Mouse (Mus musculus): ENCODE measurements at regions not wholly inside any gene's neighbourhood (a gene's known extent, or its start where the extent isn't known, plus 50 kb on each side); places are given as distances from the start of the nearest gene placed in this dataset.

GRCm38 (mm10) chr5:80326986-80327385 lies 693.0 kb upstream of the Adgrl3 start:
- H3K9me3 ChIP-seq, result no peaks in the 10 kb centered on the region
- WGBS, result 89% methylated on average over 1 of the region's 1 CpGs
- no peaks in the 10 kb centered on the region for H3K4me1 ChIP-seq
- no peak overlapping the region for H3K27ac ChIP-seq
- H3K36me3 ChIP-seq (replicated peaks), result no peaks in the 10 kb centered on the region
- no peaks in the 10 kb centered on the region for H3K27me3 ChIP-seq (replicated peaks)
- no peak for ATAC-seq (replicated peaks)
- no peak overlapping the region for H3K9ac ChIP-seq
- no peak overlapping the region for H3K4me2 ChIP-seq
- no peak overlapping the region for H3K4me3 ChIP-seq

GRCm38 (mm10) chr5:80345155-80345554 lies 674.8 kb upstream of the Adgrl3 start:
- no peaks in the 10 kb centered on the region for H3K9me3 ChIP-seq
- no peaks in the 10 kb centered on the region for H3K27me3 ChIP-seq (replicated peaks)
- 88% methylated on average over 4 of the region's 4 CpGs for WGBS
- H3K9ac ChIP-seq, result no peak overlapping the region
- H3K27ac ChIP-seq, result no peak overlapping the region
- H3K4me1 ChIP-seq, result no peaks in the 10 kb centered on the region
- H3K4me3 ChIP-seq, result no peak overlapping the region
- no peak for ATAC-seq (replicated peaks)
- H3K4me2 ChIP-seq, result no peak overlapping the region
- H3K36me3 ChIP-seq (replicated peaks), result no peaks in the 10 kb centered on the region

DNA sequence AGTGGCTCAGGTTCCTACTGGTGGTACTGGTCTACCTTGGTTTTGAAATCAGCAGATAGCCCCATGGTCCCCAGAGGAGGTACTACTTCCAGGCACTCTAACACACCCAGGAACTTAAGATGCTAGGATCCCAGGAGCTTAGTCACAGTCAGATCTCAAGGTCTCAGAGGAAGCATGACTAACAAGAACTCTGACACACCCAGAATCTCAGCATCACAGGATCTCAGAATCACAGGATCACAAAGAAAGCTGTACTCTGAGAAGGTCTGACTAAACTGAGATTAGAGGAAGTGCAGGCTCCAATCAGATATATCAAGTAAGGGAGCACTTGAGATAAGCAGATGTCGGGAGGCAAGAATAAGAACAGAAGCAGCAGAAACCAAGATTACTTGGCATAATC lies 661.7 kb upstream of the Adgrl3 start:
- Histone ChIP-seq H3K9ac (no peak overlapping the region), H3K4me1 (no peaks in the 10 kb centered on the region), H3K27ac (no peak overlapping the region), H3K36me3 (replicated peaks) (no peaks in the 10 kb centered on the region), H3K9me3 (no peaks in the 10 kb centered on the region), H3K4me3 (no peak overlapping the region), H3K4me2 (no peak overlapping the region), H3K27me3 (replicated peaks) (no peaks in the 10 kb centered on the region)
- ATAC-seq (replicated peaks), result no peak
- WGBS, result 93% methylated on average over 1 of the region's 1 CpGs

DNA sequence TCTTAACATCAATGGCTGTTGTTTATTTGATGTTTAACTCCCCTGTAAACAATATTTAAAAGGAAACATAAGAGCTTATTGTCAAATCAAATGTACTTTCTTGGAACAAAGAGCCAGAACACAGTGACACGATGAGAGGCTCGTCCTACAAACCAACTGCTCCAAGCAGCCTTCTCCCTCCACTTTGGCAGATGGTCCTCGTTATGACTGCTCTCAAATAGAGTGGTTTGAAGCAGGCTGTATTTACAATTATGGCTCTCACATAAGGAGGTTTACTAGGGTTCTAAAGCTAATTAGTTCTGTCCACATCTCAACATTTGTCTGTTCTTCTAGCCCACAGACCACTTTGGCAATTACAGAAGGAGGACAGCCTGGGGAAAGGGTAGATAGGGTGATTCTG lies 626.3 kb upstream of the Adgrl3 start:
- WGBS, result 42% methylated on average over 3 of the region's 3 CpGs
- H3K9ac ChIP-seq, result no peak overlapping the region
- H3K4me3 ChIP-seq, result no peak overlapping the region
- H3K4me2 ChIP-seq, result no peak overlapping the region
- no peaks in the 10 kb centered on the region for H3K9me3 ChIP-seq
- no peaks in the 10 kb centered on the region for H3K27me3 ChIP-seq (replicated peaks)
- no peak for ATAC-seq (replicated peaks)
- no peaks in the 10 kb centered on the region for H3K4me1 ChIP-seq
- no peak overlapping the region for H3K27ac ChIP-seq
- H3K36me3 ChIP-seq (replicated peaks), result no peaks in the 10 kb centered on the region

GRCm38 (mm10) chr5:80402666-80403065 lies 617.3 kb upstream of the Adgrl3 start:
- peak; percentile 75 for ATAC-seq (replicated peaks)
- Histone ChIP-seq H3K4me2 (no peak overlapping the region), H3K9me3 (no peaks in the 10 kb centered on the region), H3K4me3 (no peak overlapping the region), H3K9ac (no peak overlapping the region), H3K4me1 (no peaks in the 10 kb centered on the region), H3K27ac (no peak overlapping the region), H3K36me3 (replicated peaks) (no peaks in the 10 kb centered on the region), H3K27me3 (replicated peaks) (no peaks in the 10 kb centered on the region)

- Histone ChIP-seq H3K9me3 (no peaks in the 10 kb centered on the region), H3K27ac (no peak overlapping the region), H3K4me1 (no peaks in the 10 kb centered on the region), H3K4me2 (no peak overlapping the region), H3K27me3 (replicated peaks) (no peaks in the 10 kb centered on the region), H3K9ac (no peak overlapping the region), H3K4me3 (no peak overlapping the region), H3K36me3 (replicated peaks) (no peaks in the 10 kb centered on the region)
- WGBS, result 93% methylated on average over 5 of the region's 5 CpGs
- no peak for ATAC-seq (replicated peaks)
These were observed 603.8 kb upstream of the Adgrl3 start for GRCm38 (mm10) chr5:80416116-80416515.

Data from midbrain, embryonic 15.5 days (tissue).